Comparison of ENCODE assay signal across 19 mouse cellular contexts in genomic region chr13:30850736-30851135, GRCm38 (mm10).
DNase-seq lines count a peak whose midpoint lies in the region; ATAC-seq lines count a peak whose summit lies in the region.
"Had no signal": no experiment of that assay in that cellular context is flagged by ENCODE, and none has a peak within 500 bp of the region (broad histone marks: within the 10 kb centered on the region; RNA-seq: fewer than 3 reads in every experiment).

No protein-coding gene starts in this region.

- H3K4me3 ChIP-seq in heart, embryonic 12.5 days: no peak overlapping the region
- no peak overlapping the region for H3K4me3 ChIP-seq in heart, embryonic 10.5 days

- H3K4me2 ChIP-seq in heart, embryonic 12.5 days: no peak overlapping the region

- 0 out of 2 replicates have a peak, but pooled peaks cover 5% of the 10 kb centered on the region for H3K4me1 ChIP-seq in heart, embryonic 12.5 days (replicated peaks)
- no peaks in the 10 kb centered on the region for H3K4me1 ChIP-seq in heart, embryonic 10.5 days

- no peaks in the 10 kb centered on the region for H3K27me3 ChIP-seq in heart, embryonic 12.5 days (replicated peaks)
- no peaks in the 10 kb centered on the region for H3K27me3 ChIP-seq in heart, embryonic 10.5 days (ENCODE audit: insufficient read depth, poor library complexity, severe bottlenecking)
- H3K27me3 ChIP-seq: CH12.LX, Patski had no signal

- no peak overlapping the region for H3K27ac ChIP-seq in heart, embryonic 12.5 days (ENCODE audit: poor library complexity, severe bottlenecking)
- no peak overlapping the region for H3K27ac ChIP-seq in heart, embryonic 10.5 days

- DNase-seq in heart, adult 11 months: peak; percentile 72
- DNase-seq in heart, embryonic 10.5 days (ENCODE audit: low spot score): peak; percentile 75
- DNase-seq in heart, postnatal 36 days: no peak
- DNase-seq: adrenal gland, adult 2 months; adrenal gland, adult 8-10 months; adrenal gland, postnatal 10 days; adrenal gland, postnatal 14 days; adrenal gland, postnatal 25 days; adrenal gland, postnatal 36 days; B cell, adult 2 months; cerebellum, adult 11 months; cerebellum, adult 11-12 months; cerebellum, adult 18-20 months had no signal

- no peak overlapping the region for H3K9ac ChIP-seq in heart, embryonic 12.5 days

- intact Hi-C loops in heart, postnatal 36 days (cut with DNase I): no loop called here

- whole genome bisulfite sequencing in heart, embryonic 12.5 days: 60% methylated on average over 2 of the region's 2 CpGs
- 69% methylated on average over 2 of the region's 2 CpGs for WGBS in heart, embryonic 10.5 days

- no peaks in the 10 kb centered on the region for H3K9me3 ChIP-seq in heart, embryonic 12.5 days (replicated peaks)
- no peaks in the 10 kb centered on the region for H3K9me3 ChIP-seq in heart, embryonic 10.5 days
- H3K9me3 ChIP-seq: G1E had no signal

- no peak for ATAC-seq in heart, embryonic 12.5 days (ENCODE audit: insufficient number of reproducible peaks, low FRiP score)
- ATAC-seq: activated CD4-positive, CD25-positive, alpha-beta regulatory T cell, adult 4 months; CD4-positive, CD25-positive, alpha-beta regulatory T cell, adult 4 months; Patski had no signal

- H3K36me3 ChIP-seq in heart, embryonic 12.5 days: peaks cover 4% of the 10 kb centered on the region
- H3K36me3 ChIP-seq in heart, embryonic 10.5 days: peaks cover 5% of the 10 kb centered on the region

Comparison
In these comparisons a context has a peak if more than half of its experiments do, and no peak if none do; other contexts are left out.
1. DNase-seq: peak in heart, adult 11 months (single experiment) and heart, embryonic 10.5 days (single experiment); none in heart, postnatal 36 days (0 of 2).